ENCODE assay signal across 21 mouse cellular contexts in genomic region chr2:132714522-132714921, GRCm38 (mm10).
"Had no signal": no experiment of that assay in that cellular context is flagged by ENCODE, and none has a peak within 500 bp of the region (broad histone marks: within the 10 kb centered on the region; RNA-seq: fewer than 3 reads in every experiment).

No protein-coding gene starts in this region.

- H3K36me3 ChIP-seq: liver, embryonic 15.5 days; lung, embryonic 15.5 days; midbrain, embryonic 12.5 days; stomach, embryonic 15.5 days had no signal

- H3K4me1 ChIP-seq: liver, embryonic 15.5 days; lung, embryonic 15.5 days; stomach, embryonic 15.5 days had no signal

- H3K27me3 ChIP-seq: liver, embryonic 15.5 days; lung, embryonic 15.5 days; midbrain, embryonic 12.5 days; neural tube, embryonic 12.5 days; stomach, embryonic 15.5 days had no signal

- H3K9me3 ChIP-seq: liver, embryonic 15.5 days; lung, embryonic 15.5 days; midbrain, embryonic 12.5 days; neural tube, embryonic 12.5 days; stomach, embryonic 15.5 days had no signal

- DNase-seq: liver, postnatal 0 days; lung, adult 2 months; lung, postnatal 14 days; lung, postnatal 36 days; midbrain, embryonic 14.5 days; right cerebral cortex, adult 18-20 months; right cerebral cortex, postnatal 25 days; right cerebral cortex, postnatal 4 days; spleen, adult 18-20 months; thymus, adult 2 months; thymus, postnatal 25 days; thymus, postnatal 4 days had no signal

- H3K4me2 ChIP-seq: liver, embryonic 15.5 days; lung, embryonic 15.5 days; midbrain, embryonic 12.5 days; neural tube, embryonic 12.5 days; stomach, embryonic 15.5 days had no signal

- H3K4me3 ChIP-seq: liver, embryonic 15.5 days; lung, embryonic 15.5 days; midbrain, embryonic 12.5 days; myocyte; neural tube, embryonic 12.5 days; stomach, embryonic 15.5 days had no signal

- H3K27ac ChIP-seq: liver, embryonic 15.5 days; lung, embryonic 15.5 days; macrophage; midbrain, embryonic 12.5 days; neural tube, embryonic 12.5 days; stomach, embryonic 15.5 days; stomach, postnatal 0 days had no signal

- ATAC-seq: liver, postnatal 0 days; lung, postnatal 0 days had no signal

- H3K9ac ChIP-seq: liver, embryonic 15.5 days; liver, postnatal 0 days; lung, embryonic 15.5 days; midbrain, embryonic 12.5 days; neural tube, embryonic 12.5 days; stomach, embryonic 15.5 days had no signal
